Mouse (Mus musculus) liver, embryonic 14.5 days (tissue): Measurements from ENCODE around the gene Fryl.

ENCODE experiments used
- CTCF ChIP-seq: IDR thresholded peaks from 2 replicates; pipeline ENCODE4 v1.5.1; 2016; ENCODE audit warnings: antibody characterized with exemption, low read depth, control low read depth
- EP300 ChIP-seq: IDR thresholded peaks from 2 replicates; pipeline ENCODE4 v1.6.1; 2016; ENCODE audit warnings: antibody characterized with exemption, low read depth

DNA sequence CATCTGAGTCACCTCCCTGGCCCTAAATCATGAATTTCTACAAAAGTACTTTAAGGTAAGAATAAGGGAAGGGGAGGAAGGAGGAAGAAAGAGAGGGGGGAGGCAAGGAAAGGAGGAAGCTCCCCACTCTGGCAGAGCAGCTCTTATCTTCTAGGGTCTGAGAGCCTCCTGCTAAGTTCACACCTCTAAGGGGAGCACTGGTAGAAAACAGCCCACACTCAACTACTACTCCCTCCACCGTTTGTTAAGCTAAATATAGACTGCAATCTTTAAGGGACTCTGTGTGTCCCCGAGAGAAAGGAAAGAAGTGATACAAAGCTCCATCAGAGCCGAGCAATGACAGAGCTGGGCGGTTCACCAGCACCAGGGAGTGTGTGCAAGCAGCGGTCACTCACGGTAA lies 24.6 kb downstream of the Fryl start:
- no peak for TF ChIP-seq CTCF
- TF ChIP-seq EP300 = no peak
